Mouse (Mus musculus) ovary, adult 10 weeks (tissue): ENCODE measurements around the gene Oser1. TPM values are rescaled to one million over a fixed set of nuclear protein-coding genes. Genes with fewer than 3 reads are reported as not detected.

Source experiments
- polyA plus RNA-seq: library from polyadenylated mRNA; stranded (reverse); fragments of 350-450 nt; fragmentation: Illumina TruSeq; extraction: RNeasy Lipid Tissue Mini Kit (QIAGEN cat#74804); gene quantifications from one replicate; pipeline ENCODE4 v1.2.3, GENCODE M21; 2014

The Oser1 gene
- polyA plus RNA-seq: 74.4 TPM

DNA sequence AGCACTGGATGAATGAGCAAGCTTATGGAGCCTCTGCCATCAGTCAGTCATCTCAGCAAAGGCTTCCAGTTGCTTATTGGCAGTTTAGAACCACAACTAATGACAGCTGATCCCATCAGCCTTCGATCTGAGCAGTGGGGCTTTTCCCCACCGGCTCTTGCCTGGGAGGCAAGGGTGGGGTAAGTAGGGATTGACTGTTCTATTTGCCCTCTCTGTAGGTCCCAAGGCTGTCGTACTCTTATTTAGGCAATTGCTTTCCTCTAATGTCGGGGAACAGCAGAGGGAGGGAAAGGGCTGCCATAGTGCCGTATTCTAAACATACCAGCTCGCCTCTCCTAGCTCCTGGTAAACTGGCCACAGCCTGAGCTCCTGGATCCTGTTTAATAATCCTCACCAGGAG, at the start of gene Oser1:
Gene Oser1 (minus strand): TSS at position 101 of the 400 bp plus-strand sequence.

DNA sequence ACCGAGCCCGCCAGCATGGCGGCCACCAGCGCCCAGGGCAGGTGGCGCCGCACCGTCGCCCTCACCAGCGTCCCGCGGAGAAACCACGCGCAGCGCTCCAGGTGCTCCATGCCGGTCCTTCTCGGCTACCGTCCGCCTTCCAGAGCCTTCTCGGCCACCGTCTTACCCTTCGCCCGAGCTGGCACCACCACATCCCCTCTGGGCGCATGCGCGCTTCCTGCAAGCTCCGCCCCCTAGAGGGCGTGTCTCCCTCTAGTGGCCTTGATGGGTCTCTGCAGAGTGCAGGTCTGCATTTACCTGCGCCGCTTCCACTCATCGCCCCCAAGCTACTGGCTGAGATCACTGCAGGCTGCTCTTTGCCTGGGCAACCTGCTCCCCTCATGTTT, 48.0 kb upstream of the Oser1 start, which contains the start of gene Fitm2:
Gene Fitm2 (minus strand): TSS at position 164 of the 386 bp plus-strand sequence.

DNA sequence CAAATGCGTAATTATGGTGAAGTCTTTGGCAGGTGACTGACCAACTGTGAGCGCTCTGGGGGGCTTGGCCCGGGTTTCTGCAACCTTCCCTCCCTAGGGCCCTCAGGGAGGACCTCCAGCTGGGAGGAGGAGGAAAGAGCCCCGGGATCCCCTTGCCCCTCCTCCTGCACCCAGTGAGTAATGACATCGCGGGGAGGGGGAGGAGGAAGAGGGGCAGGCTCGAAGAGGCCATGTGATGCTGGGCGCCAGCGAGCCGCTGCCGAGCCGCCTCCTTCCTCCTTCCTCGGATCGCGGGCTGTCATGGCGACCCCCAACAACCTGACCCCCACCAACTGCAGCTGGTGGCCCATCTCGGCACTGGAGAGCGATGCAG, 13.7 kb upstream of the Oser1 start, which contains the start of gene Gdap1l1:
Gene Gdap1l1 (plus strand): TSS at position 231 of the 373 bp plus-strand sequence.

DNA sequence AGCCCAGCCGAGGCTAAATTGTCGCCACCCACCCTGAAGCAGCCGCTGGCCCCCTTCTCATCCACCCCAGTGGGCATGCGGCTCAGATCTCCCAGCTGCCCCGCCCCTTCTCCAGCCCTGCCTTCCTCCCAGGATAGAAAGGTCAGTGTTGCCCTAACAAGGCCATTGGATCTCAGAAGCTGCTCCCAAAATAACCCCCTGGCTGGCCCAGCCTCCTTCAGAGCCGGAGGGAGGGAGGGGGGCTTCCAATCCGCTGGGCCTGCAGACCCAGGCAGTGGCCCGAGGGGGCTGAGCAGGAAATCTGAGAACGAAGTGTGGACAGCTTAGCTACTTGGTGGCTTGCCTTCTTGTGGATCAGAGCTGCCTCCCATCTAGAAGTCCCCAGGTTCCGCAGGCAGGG, 26.6 kb downstream of the Oser1 start, which contains the start of gene Jph2:
Gene Jph2 (minus strand): TSS at position 89 of the 400 bp plus-strand sequence.

Other genes with a start within 250 kb of the Oser1 start
- 152 TPM for gene Tox2, start 221.6 kb downstream of the Oser1 start, polyA plus RNA-seq
- 0.43 TPM for gene Jph2, start 26.7 kb downstream of the Oser1 start, polyA plus RNA-seq
- not detected for gene Gdap1l1, start 13.8 kb upstream of the Oser1 start, polyA plus RNA-seq
- gene Fitm2, start 47.9 kb upstream of the Oser1 start, polyA plus RNA-seq: 12.5 TPM
- gene R3hdml, start 67.6 kb upstream of the Oser1 start, polyA plus RNA-seq: not detected
- gene Hnf4a, start 82.1 kb upstream of the Oser1 start, polyA plus RNA-seq: 0.14 TPM
- gene Ttpal, start 177.6 kb upstream of the Oser1 start, polyA plus RNA-seq: 26.6 TPM
- gene Serinc3, start 220.4 kb upstream of the Oser1 start, polyA plus RNA-seq: 1,466 TPM
- 32.4 TPM for gene Pkig, start 233.7 kb upstream of the Oser1 start, polyA plus RNA-seq